Mouse (Mus musculus) thymus, adult 2 months (tissue): ENCODE measurements at regions not wholly inside any gene's neighbourhood (a gene's known extent, or its start where the extent isn't known, plus 50 kb on each side); places are given as distances from the start of the nearest gene placed in this dataset.

ENCODE experiments used
- CTCF ChIP-seq: fragments of 200-500 bp; IDR thresholded peaks from 2 replicates; pipeline ENCODE4 v1.5.1; 2012; ENCODE audit warnings: mild to moderate bottlenecking, control low read depth, low read length, moderate library complexity, borderline replicate concordance; ENCODE audit not compliant: control insufficient read depth, poor library complexity, insufficient read depth; ENCODE audit errors: extremely low read depth
- POLR2A ChIP-seq: fragments of 200-500 bp; IDR thresholded peaks from 2 replicates; pipeline ENCODE4 v1.6.1; 2012; ENCODE audit warnings: mild to moderate bottlenecking, low read length, control low read depth, moderate library complexity; ENCODE audit not compliant: control insufficient read depth, poor library complexity, insufficient read depth; ENCODE audit errors: extremely low read depth

DNA sequence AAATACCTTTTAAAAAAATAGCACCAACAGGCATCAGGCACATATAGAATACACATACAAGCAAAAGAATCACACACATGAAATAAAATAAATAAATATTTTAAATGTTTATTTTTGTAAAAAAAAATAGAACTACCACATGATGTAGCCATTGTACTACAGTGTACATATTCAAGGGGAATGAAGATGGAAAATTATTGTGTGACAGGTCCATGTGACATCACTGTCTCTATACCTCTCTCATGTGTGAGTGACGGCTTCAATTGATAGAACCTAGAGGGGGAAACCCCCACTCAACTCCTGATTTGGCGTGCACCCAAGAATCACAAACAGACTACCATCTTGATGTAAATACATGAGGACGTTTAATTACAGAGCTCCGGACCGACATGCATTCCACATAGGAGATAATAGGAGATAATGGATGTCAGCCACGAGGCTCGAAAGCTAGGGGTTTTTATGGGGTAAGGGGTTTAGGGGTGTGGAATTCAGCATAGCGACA, 70.4 kb upstream of the Dscam start:
- TF ChIP-seq CTCF = no peak
- no peak for TF ChIP-seq POLR2A
